Mouse (Mus musculus) lung, postnatal 0 days (tissue): ENCODE data around the gene Mup6.
"Not testable (repeated sequence)": the region's sequence is repeated elsewhere in the genome, so short reads cannot be mapped to it uniquely, and the experiment has no call there.

ENCODE experiments used
- CTCF ChIP-seq: IDR thresholded peaks from 2 replicates; pipeline ENCODE4 v1.5.1; 2016; ENCODE audit warnings: antibody characterized with exemption, mild to moderate bottlenecking
- EP300 ChIP-seq: IDR thresholded peaks from 2 replicates; pipeline ENCODE4 v1.6.1; 2016; ENCODE audit warnings: antibody characterized with exemption, mild to moderate bottlenecking, control low read depth

DNA sequence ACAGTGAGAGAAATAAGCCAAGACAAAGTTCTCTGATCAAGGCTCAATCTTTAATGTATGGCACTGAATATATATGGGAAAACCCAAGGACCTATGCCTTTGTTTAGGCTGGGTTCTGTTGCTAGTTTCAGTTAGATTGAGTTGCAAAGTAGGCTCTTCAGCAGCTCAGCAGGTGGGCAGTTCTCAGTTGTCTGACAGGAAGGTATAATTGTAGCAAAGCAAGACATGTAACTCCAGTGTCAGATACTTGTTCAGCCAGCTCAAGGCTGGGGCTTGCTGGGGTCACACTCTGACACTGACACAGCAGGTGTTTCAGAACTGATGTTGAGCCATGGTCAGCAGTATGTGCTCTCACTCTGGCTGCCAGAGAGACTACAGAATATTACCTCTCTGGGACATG lies 33.8 kb downstream of the Mup6 start:
- TF ChIP-seq CTCF, EP300: not testable (repeated sequence)
